Mouse (Mus musculus): ENCODE measurements at regions not wholly inside any gene's neighbourhood (a gene's known extent, or its start where the extent isn't known, plus 50 kb on each side); places are given as distances from the start of the nearest gene placed in this dataset.

DNA sequence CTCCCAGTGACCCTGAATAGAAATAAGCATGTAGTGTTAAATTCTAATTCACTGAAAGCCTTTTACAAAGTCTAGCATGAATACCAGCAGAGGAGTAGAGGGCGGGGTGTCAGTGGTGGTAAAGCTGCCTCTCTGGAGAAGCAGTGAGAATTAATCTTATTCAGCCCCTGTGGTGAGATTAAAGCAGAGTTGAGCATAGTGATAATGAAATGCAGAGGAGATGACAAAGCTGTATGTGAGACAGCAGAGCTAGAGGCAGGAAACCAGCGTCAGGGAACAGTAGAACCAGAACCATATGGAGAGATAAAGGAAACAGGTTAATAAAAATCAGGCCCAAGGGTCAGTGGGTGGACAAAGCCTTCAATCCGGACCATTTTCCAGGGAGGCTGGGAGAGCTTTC, 1827.2 kb downstream of the Poteg start:
- no peak for DNase-seq (ENCODE audit: low spot score in 2 of 2)

- DNase-seq (ENCODE audit: low spot score in 2 of 2): no peak
Measured at GRCm38 (mm10) chr8:29278711-29279110, 1831.2 kb downstream of the Poteg start.

- no peak for DNase-seq (ENCODE audit: low spot score in 2 of 2)
Measured at GRCm38 (mm10) chr8:29279276-29279675, 1831.8 kb downstream of the Poteg start.

DNA sequence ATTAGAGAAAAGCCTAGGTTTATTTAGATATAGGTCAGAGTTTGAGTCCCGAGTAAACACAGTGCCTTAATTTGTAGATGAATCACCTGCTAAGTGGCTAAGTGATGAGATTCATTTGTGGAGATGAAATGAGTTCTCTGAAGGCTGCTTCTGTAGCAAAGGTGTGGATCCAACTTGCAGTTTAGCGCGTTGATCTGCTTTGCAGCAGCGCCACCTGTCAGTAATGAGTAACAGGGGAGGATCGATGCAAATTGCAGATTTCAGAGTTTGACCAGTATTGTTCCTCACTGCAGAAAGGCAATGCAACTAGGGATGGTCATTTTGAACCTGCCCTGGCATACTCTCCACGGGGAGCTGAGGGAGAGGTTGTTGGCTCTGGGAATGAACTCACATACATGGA, 1842.9 kb downstream of the Poteg start:
- DNase-seq (ENCODE audit: low spot score in 2 of 2): peak; percentile 21 to 46
